Mouse (Mus musculus) intestine, postnatal 0 days (tissue): ENCODE measurements at regions not wholly inside any gene's neighbourhood (a gene's known extent, or its start where the extent isn't known, plus 50 kb on each side); places are given as distances from the start of the nearest gene placed in this dataset.

Experiments
- ATAC-seq: fragments of 200-750 bp; cut with Nextera tagmentation; 2 replicates; pipeline ENCODE4 v1.8.0; 2017; ENCODE audit warnings: mild to moderate bottlenecking, moderate TSS enrichment, moderate library complexity
- H3K27ac ChIP-seq: fragments of 300-500 bp; sonication (generic); 2 replicates; pipeline ENCODE4 v1.5.1; 2014; ENCODE audit warnings: mild to moderate bottlenecking, low read depth, low read length, moderate library complexity
- H3K27me3 ChIP-seq: fragments of 300-500 bp; sonication (generic); replicated peaks from 2 replicates; pipeline ENCODE4 v1.6.1; 2014; ENCODE audit warnings: low read length, mixed read lengths; ENCODE audit not compliant: control insufficient read depth, insufficient read depth
- H3K36me3 ChIP-seq: fragments of 300-500 bp; sonication (generic); 2 replicates; pipeline ENCODE4 v1.6.1; 2014; ENCODE audit warnings: mild to moderate bottlenecking, moderate library complexity; ENCODE audit not compliant: control insufficient read depth, insufficient read depth
- H3K4me1 ChIP-seq: fragments of 300-500 bp; sonication (generic); replicated peaks from 2 replicates; pipeline ENCODE4 v1.6.1; 2014; ENCODE audit warnings: antibody characterized with exemption, low read length, mixed read lengths; ENCODE audit not compliant: control insufficient read depth, insufficient read depth
- H3K4me2 ChIP-seq: fragments of 300-500 bp; sonication (generic); replicated peaks from 2 replicates; pipeline ENCODE4 v1.6.1; 2014; ENCODE audit warnings: low read depth, mild to moderate bottlenecking, moderate library complexity
- H3K4me3 ChIP-seq: fragments of 300-500 bp; sonication (generic); 2 replicates; pipeline ENCODE4 v1.5.1; 2014; ENCODE audit warnings: low read depth, low read length
- H3K9ac ChIP-seq: fragments of 300-500 bp; sonication (generic); 2 replicates; pipeline ENCODE4 v1.6.1; 2014; ENCODE audit warnings: mild to moderate bottlenecking, low read depth, low read length
- H3K9me3 ChIP-seq: fragments of 300-500 bp; sonication (generic); 2 replicates; pipeline ENCODE4 v1.6.1; 2016; ENCODE audit warnings: mixed run types; ENCODE audit not compliant: control insufficient read depth
- CTCF ChIP-seq: sonication (generic); IDR thresholded peaks from 2 replicates; pipeline ENCODE4 v1.5.1; 2016; ENCODE audit warnings: low read depth, mild to moderate bottlenecking, control low read depth, antibody characterized with exemption, moderate library complexity
- WGBS: fragments of 180-500 bp; shearing (Covaris S2); extraction: QIAGEN DNeasy Blood & Tissue Kit; methylation state at CpG from one replicate; pipeline ENCODE4 v1.1.7; 2014; 5-methylcytosine and 5-hydroxymethylcytosine counted together

GRCm38 (mm10) chr9:23016733-23017132 lies 206.1 kb upstream of the Bmper start:
- Histone ChIP-seq H3K27me3 (no peaks in the 10 kb centered on the region), H3K9ac (no peak overlapping the region), H3K9me3 (no peaks in the 10 kb centered on the region; the same call in 1 of the 2 replicates), H3K4me2 (no peak overlapping the region), H3K27ac (no peak overlapping the region), H3K36me3 (no peaks in the 10 kb centered on the region), H3K4me1 (no peaks in the 10 kb centered on the region), H3K4me3 (no peak overlapping the region)
- no peak for ATAC-seq
- 93% methylated on average over 1 of the region's 1 CpGs for WGBS
- TF ChIP-seq CTCF, result peak; percentile 57

GRCm38 (mm10) chr9:23024061-23024460 lies 198.8 kb upstream of the Bmper start:
- H3K9ac ChIP-seq, result no peak overlapping the region
- no peak overlapping the region for H3K4me2 ChIP-seq
- ATAC-seq, result 0 out of 2 replicates have a peak, but pooled peaks have one; percentile 49
- H3K36me3 ChIP-seq, result no peaks in the 10 kb centered on the region
- no peak for TF ChIP-seq CTCF
- H3K9me3 ChIP-seq, result no peaks in the 10 kb centered on the region; the same call in 1 of the 2 replicates
- 64% methylated on average over 5 of the region's 5 CpGs for WGBS
- H3K4me3 ChIP-seq, result no peak overlapping the region
- H3K27me3 ChIP-seq, result no peaks in the 10 kb centered on the region
- no peak overlapping the region for H3K27ac ChIP-seq
- H3K4me1 ChIP-seq, result no peaks in the 10 kb centered on the region

- Histone ChIP-seq H3K4me3 (no peak overlapping the region), H3K9me3 (no peaks in the 10 kb centered on the region), H3K4me2 (no peak overlapping the region), H3K9ac (no peak overlapping the region), H3K27me3 (no peaks in the 10 kb centered on the region), H3K27ac (no peak overlapping the region), H3K36me3 (no peaks in the 10 kb centered on the region), H3K4me1 (no peaks in the 10 kb centered on the region)
- 89% methylated on average over 8 of the region's 8 CpGs for WGBS
- TF ChIP-seq CTCF, result no peak
- no peak for ATAC-seq
Measured at GRCm38 (mm10) chr9:23025247-23025646, 197.6 kb upstream of the Bmper start.

- Histone ChIP-seq H3K27ac (no peak overlapping the region), H3K9me3 (no peaks in the 10 kb centered on the region), H3K9ac (no peak overlapping the region), H3K36me3 (no peaks in the 10 kb centered on the region), H3K27me3 (no peaks in the 10 kb centered on the region), H3K4me3 (no peak overlapping the region), H3K4me1 (no peaks in the 10 kb centered on the region), H3K4me2 (no peak overlapping the region)
- TF ChIP-seq CTCF, result peak; percentile 93
- WGBS, result 75% methylated on average over 9 of the region's 9 CpGs
- ATAC-seq, result 0 out of 2 replicates have a peak, but pooled peaks have one; percentile 38
Measured at GRCm38 (mm10) chr9:23027377-23028313, 195.2 kb upstream of the Bmper start.

- Histone ChIP-seq H3K27me3 (no peaks in the 10 kb centered on the region), H3K27ac (no peak overlapping the region), H3K4me2 (no peak overlapping the region), H3K9ac (no peak overlapping the region), H3K9me3 (no peaks in the 10 kb centered on the region), H3K36me3 (no peaks in the 10 kb centered on the region), H3K4me1 (no peaks in the 10 kb centered on the region), H3K4me3 (no peak overlapping the region)
- no peak for ATAC-seq
- no peak for TF ChIP-seq CTCF
- 80% methylated on average over 4 of the region's 4 CpGs for WGBS
Measured at GRCm38 (mm10) chr9:23029421-23029820, 193.5 kb upstream of the Bmper start.

GRCm38 (mm10) chr9:23030138-23030537 lies 192.7 kb upstream of the Bmper start:
- Histone ChIP-seq H3K27me3 (no peaks in the 10 kb centered on the region), H3K9me3 (no peaks in the 10 kb centered on the region), H3K9ac (no peak overlapping the region), H3K27ac (no peak overlapping the region), H3K4me2 (no peak overlapping the region), H3K4me3 (no peak overlapping the region), H3K36me3 (no peaks in the 10 kb centered on the region), H3K4me1 (no peaks in the 10 kb centered on the region)
- no peak for ATAC-seq
- TF ChIP-seq CTCF, result no peak
- 63% methylated on average over 11 of the region's 11 CpGs for WGBS
